Mouse (Mus musculus) lung, embryonic 14.5 days (tissue): ENCODE data around the gene Shank2. TPM values are rescaled to one million over a fixed set of nuclear protein-coding genes. Genes with fewer than 3 reads are reported as not detected.

Source experiments
- ATAC-seq: fragments of 200-750 bp; cut with Nextera tagmentation; 2 replicates; pipeline ENCODE4 v1.8.0; 2017; ENCODE audit warnings: mild to moderate bottlenecking, moderate TSS enrichment, moderate library complexity; ENCODE audit not compliant: insufficient read depth
- DNase-seq: peaks from one replicate; pipeline ENCODE4 v3.0.0-alpha.2; 2015
- H3K27ac ChIP-seq: fragments of 300-500 bp; sonication (generic); 2 replicates; pipeline ENCODE4 v1.5.1; 2014; ENCODE audit warnings: low read depth, mild to moderate bottlenecking, moderate library complexity
- H3K27me3 ChIP-seq: fragments of 300-500 bp; sonication (generic); 2 replicates; pipeline ENCODE4 v1.6.1; 2014; ENCODE audit warnings: low read length, control low read depth; ENCODE audit not compliant: insufficient read depth
- H3K36me3 ChIP-seq: fragments of 300-500 bp; sonication (generic); 2 replicates; pipeline ENCODE4 v1.6.1; 2014; ENCODE audit warnings: control low read depth; ENCODE audit not compliant: insufficient read depth
- H3K4me1 ChIP-seq: fragments of 300-500 bp; sonication (generic); 2 replicates; pipeline ENCODE4 v1.6.1; 2014; ENCODE audit warnings: antibody characterized with exemption, control low read depth; ENCODE audit not compliant: insufficient read depth
- H3K4me2 ChIP-seq: fragments of 300-500 bp; sonication (generic); 2 replicates; pipeline ENCODE4 v1.6.1; 2014; ENCODE audit warnings: mild to moderate bottlenecking
- H3K4me3 ChIP-seq: fragments of 300-500 bp; sonication (generic); 2 replicates; pipeline ENCODE4 v1.5.1; 2014; ENCODE audit warnings: low read depth, low read length
- H3K9ac ChIP-seq: fragments of 300-500 bp; sonication (generic); 2 replicates; pipeline ENCODE4 v1.6.1; 2014
- H3K9me3 ChIP-seq: fragments of 300-500 bp; sonication (generic); 2 replicates; pipeline ENCODE4 v1.6.1; 2016; ENCODE audit warnings: low read depth, low read length, control low read depth
- CTCF ChIP-seq: IDR thresholded peaks from 2 replicates; pipeline ENCODE4 v1.5.1; 2016; ENCODE audit warnings: antibody characterized with exemption, low read depth
- WGBS: fragments of 180-500 bp; shearing (Covaris S2); extraction: QIAGEN DNeasy Blood & Tissue Kit; methylation state at CpG from one replicate; pipeline ENCODE4 v1.1.7; 2014; 5-methylcytosine and 5-hydroxymethylcytosine counted together
- polyA plus RNA-seq: library from polyadenylated mRNA; unstranded; fragments of >200 nt; fragmentation: Nextera tagmentation; extraction: Ambion mirVana; gene quantifications from 2 replicates; pipeline ENCODE4 v1.2.1, GENCODE M21; 2014

Gene Shank2
- polyA plus RNA-seq, 1 experiment from 2014 or later, result 2.1 TPM

- Histone ChIP-seq H3K27ac (no peak overlapping the region), H3K36me3 (no peaks in the 10 kb centered on the region), H3K4me2 (no peak overlapping the region), H3K4me3 (no peak overlapping the region), H3K4me1 (no peaks in the 10 kb centered on the region), H3K9ac (no peak overlapping the region), H3K9me3 (no peaks in the 10 kb centered on the region), H3K27me3 (no peaks in the 10 kb centered on the region)
- TF ChIP-seq CTCF, result no peak
- DNase-seq, result no peak
- ATAC-seq, result no peak
- WGBS, result 39% methylated on average over 4 of the region's 4 CpGs
These were observed 100.7 kb downstream of the Shank2 start for GRCm38 (mm10) chr7:144102222-144102980.

GRCm38 (mm10) chr7:144105952-144106351, 104.2 kb downstream of the Shank2 start:
- no peak for TF ChIP-seq CTCF
- ATAC-seq, result no peak

GRCm38 (mm10) chr7:144106352-144107011, 104.8 kb downstream of the Shank2 start:
- ATAC-seq (no peak), DNase-seq (no peak)
- Histone ChIP-seq H3K36me3 (no peaks in the 10 kb centered on the region), H3K4me1 (no peaks in the 10 kb centered on the region), H3K27me3 (no peaks in the 10 kb centered on the region), H3K9me3 (no peaks in the 10 kb centered on the region), H3K4me3 (no peak overlapping the region), H3K27ac (no peak overlapping the region), H3K4me2 (no peak overlapping the region), H3K9ac (no peak overlapping the region)
- WGBS, result 33% methylated on average over 9 of the region's 9 CpGs
- TF ChIP-seq CTCF, result no peak

More at GRCm38 (mm10) chr7:144105952-144106351, 104.2 kb downstream of the Shank2 start:
- 70% methylated on average over 1 of the region's 1 CpGs for WGBS
- no peak overlapping the region for H3K4me2 ChIP-seq
- no peak overlapping the region for H3K4me3 ChIP-seq
- H3K9ac ChIP-seq, result no peak overlapping the region
- H3K4me1 ChIP-seq, result no peaks in the 10 kb centered on the region
- no peak for DNase-seq
- H3K36me3 ChIP-seq, result no peaks in the 10 kb centered on the region
- no peaks in the 10 kb centered on the region for H3K9me3 ChIP-seq
- H3K27me3 ChIP-seq, result no peaks in the 10 kb centered on the region
- H3K27ac ChIP-seq, result no peak overlapping the region

- Histone ChIP-seq H3K9ac (no peak overlapping the region), H3K9me3 (no peaks in the 10 kb centered on the region), H3K27me3 (no peaks in the 10 kb centered on the region), H3K4me3 (no peak overlapping the region), H3K4me1 (no peaks in the 10 kb centered on the region), H3K4me2 (no peak overlapping the region), H3K27ac (no peak overlapping the region), H3K36me3 (no peaks in the 10 kb centered on the region)
- DNase-seq, result no peak
- no peak for ATAC-seq
- TF ChIP-seq CTCF, result no peak
- 73% methylated on average over 5 of the region's 5 CpGs for WGBS
These were observed 106.4 kb downstream of the Shank2 start for GRCm38 (mm10) chr7:144108141-144108540.

GRCm38 (mm10) chr7:144111026-144111604, 109.4 kb downstream of the Shank2 start:
- Histone ChIP-seq H3K36me3 (no peaks in the 10 kb centered on the region), H3K27me3 (no peaks in the 10 kb centered on the region), H3K9ac (no peak overlapping the region), H3K4me1 (no peaks in the 10 kb centered on the region), H3K4me3 (no peak overlapping the region), H3K4me2 (no peak overlapping the region), H3K9me3 (no peaks in the 10 kb centered on the region), H3K27ac (no peak overlapping the region)
- DNase-seq (peak; percentile 4), ATAC-seq (no peak)
- no peak for TF ChIP-seq CTCF
- 28% methylated on average over 4 of the region's 4 CpGs for WGBS

- ATAC-seq, result no peak
- H3K27me3 ChIP-seq, result no peaks in the 10 kb centered on the region
- H3K9me3 ChIP-seq, result no peaks in the 10 kb centered on the region
- no peak for TF ChIP-seq CTCF
- no peaks in the 10 kb centered on the region for H3K4me1 ChIP-seq
- DNase-seq, result no peak
- no peak overlapping the region for H3K4me2 ChIP-seq
- no peak overlapping the region for H3K4me3 ChIP-seq
- no peaks in the 10 kb centered on the region for H3K36me3 ChIP-seq
- 74% methylated on average over 3 of the region's 3 CpGs for WGBS
- no peak overlapping the region for H3K9ac ChIP-seq
- H3K27ac ChIP-seq, result no peak overlapping the region
These were observed 110.3 kb downstream of the Shank2 start for GRCm38 (mm10) chr7:144111981-144112380.

GRCm38 (mm10) chr7:144114230-144114629, 112.5 kb downstream of the Shank2 start:
- Histone ChIP-seq H3K4me2 (no peak overlapping the region), H3K9ac (no peak overlapping the region), H3K4me1 (no peaks in the 10 kb centered on the region), H3K27ac (no peak overlapping the region), H3K9me3 (no peaks in the 10 kb centered on the region), H3K36me3 (no peaks in the 10 kb centered on the region), H3K27me3 (no peaks in the 10 kb centered on the region), H3K4me3 (no peak overlapping the region)
- ATAC-seq, result no peak
- TF ChIP-seq CTCF, result no peak
- 68% methylated on average over 3 of the region's 3 CpGs for WGBS
- DNase-seq, result no peak
